Mouse (Mus musculus) ovary, postnatal 14 days (tissue): ENCODE results near the gene Sgsm1.

ENCODE experiments used
- DNase-seq: peaks from one replicate; pipeline ENCODE4 v3.0.0; 2022; ENCODE audit warnings: low spot score

The Sgsm1 gene

DNA sequence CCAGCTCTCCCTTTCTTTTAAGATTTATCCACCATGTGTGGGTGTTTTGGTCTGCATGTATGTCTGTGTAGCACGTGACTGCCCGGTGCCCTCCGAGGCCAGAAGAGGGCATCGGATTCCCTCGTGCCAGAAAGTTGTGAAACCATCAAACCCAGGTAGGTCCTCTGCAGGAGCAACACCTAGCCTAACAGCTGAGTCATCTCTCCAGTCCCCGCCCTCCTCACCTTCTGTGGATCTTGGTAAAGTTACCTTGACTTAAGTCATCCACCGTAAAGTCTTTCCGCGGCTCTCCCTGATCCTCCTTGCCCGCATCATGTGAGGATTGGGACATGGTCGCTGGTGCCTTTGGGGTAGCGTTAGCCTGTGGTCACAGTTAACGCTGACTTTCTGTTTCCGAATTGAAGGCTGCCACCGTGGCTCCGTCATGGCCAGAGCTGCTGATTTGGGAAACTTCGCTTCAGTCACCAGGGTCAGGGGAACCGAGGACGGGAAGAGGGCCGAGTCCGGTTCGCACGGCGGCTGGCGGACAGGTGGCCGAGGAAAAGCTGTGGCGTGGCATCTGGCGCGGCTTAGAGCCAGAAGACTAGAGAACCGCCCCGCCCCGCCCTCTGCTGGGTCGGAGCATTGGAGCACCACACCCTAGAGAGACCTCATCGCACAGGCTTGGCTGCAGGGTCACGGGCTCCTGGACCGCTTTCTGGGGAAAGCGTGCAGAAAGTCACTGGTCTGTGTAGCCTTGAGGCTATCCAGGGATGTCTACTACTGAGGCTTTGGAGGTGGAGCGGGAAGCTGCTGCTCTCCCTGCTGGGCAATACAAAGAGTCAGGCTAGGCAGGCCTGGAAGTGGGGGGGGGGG, 13.4 kb upstream of the Sgsm1 start:
- DNase-seq: no peak

DNA sequence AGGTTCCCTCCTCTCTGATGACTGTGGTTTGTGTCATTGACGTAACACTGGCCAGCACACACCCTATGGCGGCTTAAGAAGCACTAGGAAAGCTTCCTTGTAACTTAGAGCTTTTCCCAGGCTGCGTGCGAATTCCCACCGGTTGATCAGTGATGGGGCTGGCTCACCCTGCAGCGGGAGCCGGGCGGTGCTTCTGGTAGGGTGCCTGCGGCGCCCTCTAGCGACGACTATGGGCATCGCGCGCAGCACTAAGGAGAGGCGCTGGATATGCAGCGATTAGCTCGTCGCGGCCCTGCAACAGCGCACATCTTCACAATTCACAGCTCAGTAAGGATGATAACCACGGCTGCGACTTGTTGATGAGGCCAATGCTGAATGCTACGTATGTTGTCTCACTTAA, 3.4 kb upstream of the Sgsm1 start:
- peak; percentile 62 for DNase-seq

DNA sequence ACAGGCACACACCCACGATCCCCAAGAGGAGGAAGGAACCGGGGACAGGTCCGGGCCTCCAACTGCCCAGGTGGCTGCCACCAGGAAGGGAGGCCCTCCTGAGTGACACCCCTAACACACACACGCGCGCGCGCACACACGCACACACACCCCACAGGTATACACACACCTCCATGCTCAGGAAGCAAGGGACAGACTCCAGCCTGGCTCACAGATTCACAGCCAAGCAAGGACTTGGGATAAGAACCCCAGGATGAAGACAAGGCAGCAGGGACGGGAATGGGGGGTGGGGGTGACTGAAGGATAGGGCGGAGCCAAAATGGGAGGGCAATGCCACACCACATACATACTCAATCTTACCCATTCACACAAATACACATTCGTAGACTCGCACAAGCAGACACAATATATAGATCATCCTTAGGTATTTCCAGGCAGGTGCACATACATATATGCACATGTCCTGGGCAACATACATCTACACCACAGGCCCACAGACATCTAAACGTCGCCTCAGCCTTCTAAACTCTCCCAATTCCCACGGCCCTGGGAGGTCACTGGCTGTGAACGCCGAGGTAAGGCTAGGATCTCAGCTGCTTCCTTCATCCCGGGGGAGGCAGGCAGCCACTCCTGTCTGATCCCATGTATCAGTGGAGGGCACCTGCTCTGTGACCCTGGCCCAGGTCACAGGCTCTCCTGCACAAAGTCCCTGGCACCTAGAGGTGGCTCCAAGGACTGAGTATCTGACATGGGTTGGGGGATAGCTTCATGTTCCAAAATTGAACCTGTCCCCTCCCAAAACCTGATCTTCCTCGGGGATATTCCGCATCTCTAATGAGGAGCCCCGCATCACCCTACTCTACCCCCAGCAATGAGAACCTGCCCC, 852 bp downstream of the Sgsm1 start:
- no peak for DNase-seq

DNA sequence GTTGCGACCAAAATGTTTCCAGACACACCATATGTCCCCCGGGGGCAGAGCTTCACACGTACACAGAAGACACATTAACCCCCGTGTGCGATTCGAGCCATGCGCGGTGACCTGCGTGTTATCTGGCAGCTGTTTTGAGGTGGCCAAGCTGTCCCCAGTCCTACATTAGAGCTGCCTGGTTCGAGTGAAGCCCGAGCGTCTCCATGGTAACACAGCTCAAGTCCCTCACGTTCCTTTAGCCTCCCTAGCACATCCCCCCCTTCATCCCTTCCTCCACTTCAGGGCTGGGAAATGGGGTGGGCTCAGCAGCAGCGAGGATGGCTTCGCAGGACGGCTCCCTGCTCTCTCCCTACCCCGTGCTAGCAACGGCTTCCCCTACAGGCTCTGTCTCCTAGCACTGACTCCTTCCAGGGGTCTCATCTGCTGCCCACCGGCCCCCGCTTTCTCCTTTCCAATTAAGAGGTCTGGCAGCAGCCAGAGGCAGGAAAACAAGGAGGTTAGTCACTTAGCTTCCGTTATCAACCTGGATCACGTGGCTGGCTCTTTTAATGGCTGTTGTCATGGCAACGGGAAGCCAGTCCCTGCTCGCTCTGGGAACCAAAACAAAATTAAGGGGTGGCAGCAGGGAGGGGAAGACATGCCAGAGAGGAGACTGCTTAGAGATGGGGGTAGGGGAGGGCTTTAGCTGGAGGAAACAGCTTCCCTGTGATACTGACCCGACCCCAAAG, 3.7 kb downstream of the Sgsm1 start:
- no peak for DNase-seq

DNA sequence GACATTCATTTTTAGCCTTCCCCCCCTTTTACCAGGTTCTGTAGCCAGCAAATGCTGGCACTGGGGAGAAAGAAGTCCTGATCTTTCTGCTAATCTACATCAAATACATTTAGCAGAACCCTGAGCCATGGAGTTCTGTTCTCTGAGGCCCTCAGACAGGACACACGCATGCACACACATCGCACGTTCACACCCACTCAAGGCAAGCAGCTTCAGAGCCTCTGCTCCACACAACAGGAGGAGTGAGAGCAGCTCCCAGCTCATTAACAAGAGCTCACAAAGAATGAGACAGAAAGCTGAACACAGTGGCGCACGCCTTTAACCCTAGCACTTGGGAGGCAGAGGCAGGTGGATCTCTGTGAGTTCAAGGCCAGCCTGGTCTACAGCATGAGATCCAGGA, 6.1 kb downstream of the Sgsm1 start:
- no peak for DNase-seq

DNA sequence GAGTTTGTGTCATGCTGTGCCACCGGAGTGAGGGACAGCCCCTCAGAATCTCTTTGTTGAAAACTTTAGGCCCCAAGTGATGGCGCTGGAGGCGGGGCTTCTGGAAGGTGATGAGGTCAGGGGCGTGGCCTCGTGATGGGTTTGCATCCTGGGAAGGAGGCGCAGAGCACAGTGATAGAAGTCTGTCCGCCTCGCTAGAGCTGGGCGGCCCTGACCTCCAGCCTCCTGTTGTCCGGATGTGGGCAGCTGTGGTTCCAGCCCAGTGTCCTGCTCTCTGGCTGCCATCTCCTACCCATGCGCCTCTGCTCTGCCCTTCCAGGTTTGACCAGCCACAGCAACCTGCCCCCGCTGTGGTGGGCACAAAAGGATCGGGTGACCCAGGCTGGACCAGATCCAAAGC, 8.7 kb downstream of the Sgsm1 start:
- DNase-seq: no peak

DNA sequence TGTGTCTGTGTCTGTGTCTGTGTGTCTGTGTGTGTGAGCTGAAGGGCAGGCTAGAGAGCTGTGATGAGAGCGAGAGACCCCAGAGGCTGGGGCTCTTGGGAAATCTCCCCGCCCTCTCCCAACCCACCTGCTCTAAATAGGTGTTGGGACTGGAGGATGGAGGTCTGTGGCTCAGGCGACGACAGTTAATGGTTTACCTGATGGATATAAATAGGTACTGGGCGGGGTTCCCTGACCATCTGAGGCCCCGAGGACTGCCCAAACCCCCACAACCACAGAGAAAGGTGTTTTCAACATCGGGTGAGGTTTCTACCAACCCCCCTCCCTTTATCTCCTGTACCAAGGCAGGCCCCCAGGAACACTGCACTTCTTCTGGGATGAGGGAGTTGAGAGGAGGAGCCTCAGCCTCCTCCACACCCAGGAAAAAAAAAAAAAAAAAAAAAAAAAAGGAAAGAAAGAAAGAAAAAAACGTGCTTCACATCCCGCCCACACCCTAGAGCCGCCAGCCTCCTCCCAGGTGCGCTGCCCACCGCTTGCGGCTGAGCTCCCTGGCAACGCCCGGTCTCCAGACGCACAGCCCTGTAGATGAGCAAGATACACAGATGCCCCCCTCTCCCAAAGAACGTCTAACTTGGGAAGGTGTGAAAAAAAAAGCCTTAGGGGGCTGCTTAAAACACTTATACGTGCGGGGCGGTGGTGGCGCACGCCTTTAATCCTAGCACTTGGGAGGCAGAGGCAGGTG, 10.3 kb downstream of the Sgsm1 start:
- no peak for DNase-seq

DNA sequence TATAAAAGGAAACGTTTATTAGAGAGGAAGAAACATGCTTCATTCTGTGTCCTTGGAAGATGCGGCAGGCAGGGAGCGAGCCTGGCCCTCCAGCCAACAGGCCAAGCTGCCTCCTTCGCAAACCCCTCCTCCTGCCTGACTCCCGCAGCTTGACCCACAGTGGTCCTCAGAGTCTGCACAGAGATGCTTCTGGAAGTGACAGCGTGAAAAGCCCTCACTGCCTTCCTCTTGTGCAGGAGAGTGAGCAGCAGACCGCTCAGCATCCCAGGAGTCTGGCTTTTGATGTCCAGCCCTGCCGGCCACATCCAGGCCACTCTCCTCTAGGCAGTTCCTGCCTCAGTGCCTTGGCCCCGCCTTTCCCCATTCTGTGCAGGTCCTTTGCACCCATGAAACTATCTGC, 11.2 kb downstream of the Sgsm1 start:
- DNase-seq: no peak

DNA sequence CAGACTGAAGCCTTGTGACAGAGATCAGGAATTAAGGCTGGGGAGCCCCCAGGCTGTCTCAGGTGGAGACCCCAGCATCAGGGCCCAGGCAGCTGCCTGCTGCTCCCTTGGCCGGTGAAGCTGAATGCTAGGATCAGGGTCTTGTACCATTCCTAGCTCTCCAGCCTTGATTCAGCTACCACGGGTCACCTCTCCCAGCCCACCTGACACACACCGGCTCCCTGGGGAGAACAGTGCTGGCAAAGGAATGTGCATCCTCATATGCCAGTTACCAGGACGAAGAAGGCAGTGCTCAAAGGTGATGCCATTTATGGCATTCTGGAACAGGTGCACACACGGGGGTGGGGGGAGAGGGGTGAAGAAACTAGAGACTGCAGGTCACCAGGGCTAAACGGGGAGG, 11.8 kb downstream of the Sgsm1 start:
- no peak for DNase-seq

DNA sequence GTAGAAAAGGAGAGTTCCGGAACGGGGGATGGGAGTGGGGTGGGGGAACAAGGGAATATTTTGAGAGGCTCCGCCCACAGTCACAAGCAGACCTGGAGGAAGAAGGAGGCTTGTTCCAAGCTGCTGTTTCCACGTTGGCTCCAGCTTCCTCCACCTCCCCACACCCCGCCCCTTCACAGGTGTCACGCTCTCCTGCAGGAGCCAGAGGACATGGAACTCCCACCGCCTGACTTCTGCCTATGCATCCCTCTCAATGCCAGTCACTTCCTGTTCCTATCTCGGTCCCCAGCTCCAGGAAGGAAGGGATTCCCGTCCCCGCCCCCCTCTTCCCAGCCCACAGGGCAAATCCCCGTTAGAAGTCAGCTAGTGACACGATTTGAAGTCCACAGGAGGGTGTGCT, 12.5 kb downstream of the Sgsm1 start:
- no peak for DNase-seq

DNA sequence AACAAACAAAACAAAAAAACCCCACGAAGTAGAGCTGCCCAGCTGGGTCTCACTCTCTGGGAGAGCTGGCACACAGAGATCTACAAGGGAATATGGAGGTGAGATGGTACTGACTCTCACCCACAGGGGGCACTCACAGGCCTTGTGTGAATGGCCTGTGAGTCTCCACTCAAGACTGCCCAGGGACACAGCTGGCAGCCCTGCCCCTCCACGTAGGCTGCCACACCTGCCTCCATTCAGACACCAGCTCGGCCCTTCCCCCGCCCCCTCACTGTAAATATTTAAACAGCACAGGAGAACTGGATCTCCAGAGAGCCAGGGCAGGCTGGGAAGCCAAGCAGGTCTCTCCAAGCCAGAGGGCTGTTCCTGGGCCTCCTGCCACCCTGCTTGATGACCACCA, 14.8 kb downstream of the Sgsm1 start:
- no peak for DNase-seq

DNA sequence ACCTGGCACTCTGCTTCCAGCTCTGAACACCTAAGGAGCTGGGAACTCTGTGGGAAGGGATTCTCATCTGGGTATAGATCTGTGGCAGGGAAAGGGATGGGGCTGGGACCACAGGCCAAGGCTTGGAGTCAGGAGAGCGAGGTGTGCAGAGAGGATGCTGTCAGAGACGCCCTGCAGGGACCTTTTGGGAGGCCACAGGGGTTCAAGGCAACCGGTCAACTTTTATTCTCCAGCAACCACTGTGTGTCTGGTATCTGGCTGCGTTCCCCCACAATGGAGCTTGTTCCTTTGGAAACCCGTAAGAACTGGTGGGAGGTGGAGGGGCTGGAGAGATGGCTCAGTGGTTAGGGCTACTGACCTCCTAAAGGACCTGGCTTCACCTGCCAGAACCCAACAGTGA, 16.0 kb downstream of the Sgsm1 start:
- DNase-seq: no peak

DNA sequence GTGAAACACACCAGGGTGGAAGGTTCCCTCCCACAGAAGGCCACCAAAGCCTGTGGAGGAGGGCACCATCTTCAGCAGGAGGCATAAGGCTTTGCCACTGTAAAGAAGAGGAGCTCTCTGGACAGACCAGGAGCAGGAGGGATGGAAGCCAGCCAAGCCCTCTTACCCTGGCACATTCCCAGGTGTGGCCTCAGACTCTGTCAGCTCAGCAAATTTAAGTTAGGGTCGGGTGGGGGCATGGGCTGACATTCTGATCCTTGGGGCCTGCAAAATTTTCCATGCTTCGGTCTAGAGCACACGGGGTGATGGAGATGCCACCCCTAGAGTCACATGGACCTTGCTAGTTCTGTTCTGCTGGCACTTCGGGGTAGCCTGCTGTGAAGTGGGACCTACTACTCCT, 17.1 kb downstream of the Sgsm1 start:
- DNase-seq: no peak

DNA sequence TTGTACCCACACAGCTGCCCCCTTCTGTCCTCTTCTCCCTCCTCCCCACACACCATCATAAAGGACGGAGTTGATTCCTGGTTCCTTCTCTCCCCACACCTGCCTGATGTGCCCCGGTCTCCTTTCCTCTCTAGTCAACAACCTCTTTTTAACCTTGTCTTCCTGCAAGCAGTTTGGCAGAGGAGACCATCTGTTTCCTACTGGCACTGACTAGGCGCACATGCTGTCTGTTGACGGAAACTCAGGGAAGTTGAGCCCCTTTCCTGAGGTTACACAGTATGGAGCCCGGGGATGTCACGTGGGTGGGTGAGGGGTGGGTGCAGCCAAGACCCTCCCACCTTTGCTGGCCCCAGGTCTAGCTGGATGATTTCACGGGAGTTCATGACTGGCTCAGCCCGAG, 17.8 kb downstream of the Sgsm1 start:
- DNase-seq: no peak

DNA sequence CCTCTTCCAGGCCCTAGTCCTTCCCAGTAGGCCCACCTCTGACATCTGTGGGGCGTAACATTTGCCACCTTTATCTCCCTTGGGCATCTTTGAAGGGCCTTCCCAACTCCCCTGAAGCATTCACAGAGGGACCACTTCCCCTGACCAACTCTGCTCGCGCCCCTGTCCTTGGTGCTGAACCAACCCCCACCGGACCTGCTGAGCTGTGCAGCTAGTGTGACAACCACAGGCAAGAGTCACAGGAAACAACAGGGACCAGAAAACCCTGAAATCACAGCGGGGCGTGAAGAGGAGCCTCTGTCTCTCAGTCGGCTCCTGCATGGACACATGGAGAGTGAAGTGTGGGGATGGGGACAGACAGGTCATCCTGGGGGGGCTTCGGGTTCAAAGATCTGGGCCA, 18.4 kb downstream of the Sgsm1 start:
- DNase-seq: peak; percentile 21

DNA sequence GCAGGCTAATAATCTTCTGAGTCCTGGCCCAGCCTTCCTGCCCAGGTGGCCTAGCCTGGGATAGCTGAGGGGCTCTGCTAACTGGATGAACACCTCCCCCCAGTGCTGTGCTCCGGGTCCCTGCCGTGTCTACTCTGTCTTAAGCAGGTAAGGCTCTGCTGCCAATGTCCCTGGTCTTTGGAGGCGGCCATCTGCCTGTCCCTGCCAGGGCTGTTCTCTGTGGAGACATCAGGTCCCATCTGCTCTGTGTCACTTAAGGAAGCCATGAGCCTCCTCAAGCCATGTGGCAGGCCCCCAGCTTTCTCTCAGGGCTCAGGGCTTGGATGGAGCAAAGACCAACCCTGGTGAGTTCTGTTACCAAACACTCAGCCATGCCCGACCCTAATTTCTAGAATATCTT, 19.5 kb downstream of the Sgsm1 start:
- DNase-seq: no peak

DNA sequence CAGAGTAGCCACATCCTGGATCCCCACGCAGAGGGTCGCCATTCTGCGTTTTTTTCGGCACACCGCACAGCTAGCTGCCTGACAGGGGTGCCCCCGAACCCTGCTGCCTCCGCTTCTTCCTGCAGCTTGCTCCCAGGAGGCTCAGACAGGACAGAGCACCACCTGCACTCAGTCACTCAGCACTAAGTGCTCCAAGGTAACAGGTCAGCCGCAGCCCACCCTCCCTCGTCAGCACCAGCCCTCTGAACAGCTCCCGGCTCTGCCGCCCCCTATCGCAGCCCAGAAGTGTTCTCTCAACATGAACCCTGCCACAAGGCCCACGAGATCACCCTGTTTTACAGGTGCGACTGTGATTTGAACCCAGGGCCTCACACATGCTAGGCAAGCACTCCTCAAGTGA, 20.4 kb downstream of the Sgsm1 start:
- DNase-seq: no peak

DNA sequence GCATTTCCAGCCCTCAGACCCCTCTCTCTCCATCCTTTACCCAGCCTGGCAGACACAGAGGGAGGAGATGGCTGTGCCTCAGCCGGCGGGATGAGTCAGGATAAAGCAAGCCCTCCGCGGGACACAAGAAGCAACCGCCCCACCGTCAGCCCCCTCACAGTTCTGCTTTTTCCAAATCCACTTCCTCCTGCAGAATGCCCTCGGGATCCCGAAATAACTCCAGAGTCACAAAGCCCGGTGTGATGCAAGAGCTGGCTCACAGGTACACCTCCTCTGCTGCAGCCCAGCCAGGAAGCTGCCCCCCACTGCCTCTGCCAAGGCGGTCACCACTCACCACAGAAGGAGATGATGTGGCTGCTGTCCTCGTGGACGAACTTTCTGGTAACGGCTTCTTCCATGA, 22.1 kb downstream of the Sgsm1 start:
- no peak for DNase-seq

DNA sequence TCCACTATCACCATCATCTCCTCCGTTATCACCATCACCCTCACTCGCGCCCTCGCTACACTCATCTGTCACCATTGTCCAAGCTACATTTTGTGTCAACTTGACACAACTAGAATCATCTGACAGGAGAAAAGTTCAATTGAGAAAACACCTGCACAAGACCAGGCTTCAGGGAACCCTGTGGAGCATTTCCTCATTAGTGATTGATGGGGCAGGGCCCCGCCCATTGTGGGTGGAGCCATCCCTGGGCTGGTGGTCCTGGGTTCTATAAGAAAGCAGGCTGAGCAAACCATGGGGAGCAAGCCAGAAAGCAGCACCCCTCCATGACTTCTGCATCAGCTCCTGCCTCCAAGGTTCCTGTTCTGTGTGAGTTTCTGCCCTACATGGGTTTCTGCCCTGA, 22.8 kb downstream of the Sgsm1 start:
- no peak for DNase-seq

DNA sequence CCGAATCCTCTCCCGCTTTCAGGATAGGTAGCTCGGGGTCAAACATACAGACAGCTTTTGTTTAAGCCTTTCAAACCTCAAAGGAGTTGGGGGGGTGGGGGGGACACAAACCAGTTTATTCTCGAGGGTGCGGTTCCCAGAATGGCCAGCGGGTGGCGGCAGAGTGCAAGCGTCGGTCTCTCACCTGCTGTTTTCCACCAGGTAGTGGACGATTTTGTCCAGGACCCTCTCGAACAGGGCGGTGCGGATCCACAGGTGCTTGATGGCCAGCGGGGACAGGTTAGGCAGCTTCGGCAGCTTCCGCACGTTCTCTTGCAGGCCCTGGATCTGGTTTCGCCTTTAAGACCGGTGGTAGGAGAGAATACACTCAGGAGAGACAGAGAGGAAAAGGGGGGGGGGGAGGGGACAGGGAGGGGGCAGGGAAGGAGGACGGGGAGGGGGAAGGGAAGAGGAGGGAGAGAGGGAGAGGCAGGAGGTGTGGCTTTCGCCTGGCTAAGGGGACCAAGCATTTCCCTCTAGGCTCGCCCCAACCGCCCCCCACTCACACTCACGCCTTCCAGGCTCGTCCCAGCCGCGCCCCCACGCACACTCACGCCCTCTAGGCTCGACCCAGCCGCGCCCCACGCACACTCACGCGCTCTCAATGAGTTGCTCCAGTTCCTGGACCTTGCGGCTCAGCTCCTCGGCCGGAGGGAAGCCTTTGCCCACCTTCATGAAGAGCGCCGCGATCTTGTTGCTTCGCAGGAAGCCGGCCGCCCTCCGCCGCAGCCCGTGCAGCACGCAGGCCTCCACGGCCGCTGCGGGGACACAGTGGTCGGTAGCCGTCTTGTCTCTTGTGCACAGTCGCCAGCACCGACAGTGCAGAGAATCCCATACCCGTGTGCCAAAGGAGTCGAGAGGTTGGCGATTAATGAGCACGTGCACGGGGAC, 23.7 kb downstream of the Sgsm1 start:
- DNase-seq: peak; percentile 59

DNA sequence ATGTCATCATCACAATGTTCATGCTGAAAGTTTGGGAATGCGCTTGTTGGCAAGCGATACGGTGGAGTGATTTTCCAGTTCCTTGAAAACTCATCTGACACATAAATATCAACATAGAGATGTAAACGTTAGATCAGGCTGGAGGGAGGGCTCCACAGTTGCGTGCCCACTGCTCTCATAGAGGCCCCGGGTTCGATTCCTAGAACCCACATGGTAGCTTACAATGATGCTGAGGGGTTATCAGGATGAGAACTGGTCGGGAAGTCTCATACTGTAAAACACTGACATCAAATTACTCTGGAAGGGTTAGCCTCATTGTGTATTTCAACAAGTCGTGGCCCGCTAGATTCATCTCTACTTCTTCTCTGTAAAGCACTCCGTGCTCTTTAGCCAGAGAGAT, 24.5 kb downstream of the Sgsm1 start:
- DNase-seq: no peak
